Mouse (Mus musculus) c-Kit-positive CD71-positive TER-119-positive erythroid progenitor cells, embryonic 14.5 days (primary cell): ENCODE results near the gene Ctf2.

Experiments used
- DNase-seq: peaks from one replicate; pipeline ENCODE4 v3.0.0-alpha.2; 2013; ENCODE audit warnings: low spot score

The Ctf2 gene

GRCm38 (mm10) chr7:127685304-127686018 is 46.5 kb downstream of the Ctf2 start:
- DNase-seq, result no peak

- peak; percentile 23 for DNase-seq
Measured at GRCm38 (mm10) chr7:127681888-127682553, 49.9 kb downstream of the Ctf2 start.

- no peak for DNase-seq
Measured at GRCm38 (mm10) chr7:127680541-127680940, 51.4 kb downstream of the Ctf2 start.

- DNase-seq, result no peak
Measured at GRCm38 (mm10) chr7:127678811-127679210, 53.2 kb downstream of the Ctf2 start.

- DNase-seq, result no peak
Measured at GRCm38 (mm10) chr7:127677609-127678008, 54.4 kb downstream of the Ctf2 start.

GRCm38 (mm10) chr7:127677077-127677476 is 54.9 kb downstream of the Ctf2 start:
- peak; percentile 64 for DNase-seq

- no peak for DNase-seq
Measured at GRCm38 (mm10) chr7:127675391-127675811, 56.6 kb downstream of the Ctf2 start.

- peak; percentile 85 for DNase-seq
Measured at GRCm38 (mm10) chr7:127674977-127675376, 57.0 kb downstream of the Ctf2 start.

- no peak for DNase-seq
Measured at GRCm38 (mm10) chr7:127672776-127673175, 59.2 kb downstream of the Ctf2 start.

- DNase-seq, result no peak
Measured at GRCm38 (mm10) chr7:127671880-127672774, 59.8 kb downstream of the Ctf2 start.
